Mouse (Mus musculus): Measurements from ENCODE around the gene Ccdc28b.
A peak's percentile ranks its signal among the peaks of the same experiment; 100 is the strongest.

Ccdc28b gene

GRCm38 (mm10) chr4:129622803-129623535, 778 bp downstream of the Ccdc28b start:
- no peak for DNase-seq (ENCODE audit: low read depth, low spot score)

DNA sequence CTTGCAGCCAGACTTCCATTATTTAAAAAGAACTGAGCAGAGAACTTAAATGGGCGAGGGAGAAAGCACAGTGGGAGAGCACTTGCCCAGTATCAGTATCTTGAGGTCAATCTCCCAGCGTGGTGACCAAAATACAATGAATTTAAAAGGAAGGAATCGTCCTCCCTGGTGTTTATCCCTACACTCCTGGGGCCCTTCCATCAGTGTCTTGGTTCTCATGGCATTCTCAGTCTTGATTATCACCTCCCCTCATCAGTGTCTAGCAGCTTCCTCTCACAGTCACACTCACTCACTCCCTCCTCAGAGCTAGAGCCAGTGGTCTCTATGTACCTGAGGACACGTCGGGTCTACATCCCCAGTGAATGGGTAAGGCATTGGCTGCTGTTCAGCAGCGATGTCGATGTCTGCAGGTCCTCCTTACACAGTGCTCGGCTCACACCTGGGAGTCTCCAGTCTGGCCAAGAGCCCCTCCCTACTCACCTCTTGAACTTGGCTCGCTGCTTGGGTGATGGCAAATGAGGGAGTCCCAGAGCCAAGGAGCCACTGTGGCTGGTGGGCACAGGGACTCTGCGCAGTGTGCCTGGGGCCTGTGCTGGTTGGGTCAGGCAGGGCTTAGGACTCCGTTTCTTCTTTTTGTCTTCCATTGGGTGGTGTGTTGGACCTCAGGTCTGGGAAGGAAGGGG, 1.5 kb downstream of the Ccdc28b start:
- DNase-seq (ENCODE audit: low read depth, low spot score), result no peak

- no peak for DNase-seq (ENCODE audit: low read depth, low spot score)
Observed at GRCm38 (mm10) chr4:129621283-129621841, 2.4 kb downstream of the Ccdc28b start.

GRCm38 (mm10) chr4:129620419-129621282, 3.1 kb downstream of the Ccdc28b start:
- DNase-seq (ENCODE audit: low read depth, low spot score), result no peak

DNA sequence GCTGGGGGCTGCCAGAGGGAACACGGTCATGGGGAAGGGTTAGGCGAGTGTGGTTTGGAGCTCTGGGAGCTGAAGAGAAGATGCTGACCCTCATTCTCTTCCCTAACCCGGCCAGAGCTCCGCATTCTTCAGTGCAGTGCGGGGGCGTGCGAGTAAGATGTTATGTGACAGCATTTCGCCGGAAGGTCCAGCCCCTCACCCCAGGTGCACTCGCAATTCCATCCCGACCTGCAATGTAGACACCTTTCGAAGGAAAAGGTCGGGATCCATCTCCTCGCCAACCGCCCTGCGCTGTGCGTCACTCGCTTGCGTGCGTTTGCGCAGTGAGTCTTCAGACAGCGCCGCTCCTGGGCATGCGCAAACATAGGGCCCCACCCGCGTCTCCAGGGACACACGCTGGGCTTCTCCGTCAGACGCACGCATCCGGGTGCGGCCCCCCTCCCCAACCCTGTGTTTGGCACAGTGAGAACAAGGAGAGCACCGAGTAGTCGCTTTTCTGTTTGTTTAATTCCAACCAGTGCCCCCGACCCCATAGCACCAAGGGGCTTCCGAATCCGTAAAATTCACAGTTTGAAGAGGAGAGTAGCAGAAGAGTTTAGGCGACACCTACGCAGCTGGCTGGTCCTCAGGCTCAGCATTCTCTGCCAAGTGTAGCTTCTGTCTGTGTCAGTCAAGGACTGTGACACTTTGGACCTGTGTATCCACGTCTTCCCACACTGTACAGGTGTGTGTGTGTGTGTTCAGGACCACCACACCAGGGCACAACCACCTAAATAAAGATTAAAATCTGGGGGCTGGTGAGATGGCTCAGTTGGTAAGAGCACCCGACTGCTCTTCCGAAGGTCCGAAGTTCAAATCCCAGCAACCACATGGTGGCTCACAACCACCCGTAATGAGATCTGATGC, 4.7 kb downstream of the Ccdc28b start, which contains the start of gene Iqcc:
TSS of gene Iqcc (minus strand) at position 314 of the 906 bp plus-strand sequence.
- peak; percentile 88 for DNase-seq (ENCODE audit: low read depth, low spot score)

GRCm38 (mm10) chr4:129618031-129618430, 5.7 kb downstream of the Ccdc28b start:
- DNase-seq (ENCODE audit: low read depth, low spot score), result no peak

GRCm38 (mm10) chr4:129617121-129617641, 6.6 kb downstream of the Ccdc28b start:
- DNase-seq (ENCODE audit: low read depth, low spot score), result no peak

GRCm38 (mm10) chr4:129616631-129617030, 7.1 kb downstream of the Ccdc28b start:
- DNase-seq (ENCODE audit: low read depth, low spot score), result no peak

DNA sequence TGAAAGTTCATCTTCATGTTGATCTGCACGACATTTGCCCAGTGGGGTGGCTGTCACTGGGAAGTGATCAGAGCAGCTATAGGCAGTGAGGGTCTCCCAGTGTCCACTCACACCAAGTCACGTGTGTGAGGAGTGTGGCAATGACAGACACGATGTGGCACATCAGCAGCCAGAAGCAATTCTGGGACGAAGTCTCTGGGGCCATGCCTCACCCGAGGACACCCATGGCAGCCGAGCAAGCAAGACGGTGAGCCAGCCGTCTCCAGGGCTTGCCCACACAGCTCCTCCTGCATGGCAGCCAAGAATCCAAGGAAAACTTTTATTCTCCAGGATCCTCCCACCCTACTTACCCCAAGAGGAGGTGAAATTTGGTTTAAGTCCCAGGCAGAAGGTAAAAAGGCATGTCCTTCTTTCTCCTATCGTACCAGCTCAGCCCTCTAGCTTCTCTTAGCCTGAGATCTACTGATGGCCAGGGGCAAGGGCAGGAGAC, 7.9 kb downstream of the Ccdc28b start:
- no peak for DNase-seq (ENCODE audit: low read depth, low spot score)

DNA sequence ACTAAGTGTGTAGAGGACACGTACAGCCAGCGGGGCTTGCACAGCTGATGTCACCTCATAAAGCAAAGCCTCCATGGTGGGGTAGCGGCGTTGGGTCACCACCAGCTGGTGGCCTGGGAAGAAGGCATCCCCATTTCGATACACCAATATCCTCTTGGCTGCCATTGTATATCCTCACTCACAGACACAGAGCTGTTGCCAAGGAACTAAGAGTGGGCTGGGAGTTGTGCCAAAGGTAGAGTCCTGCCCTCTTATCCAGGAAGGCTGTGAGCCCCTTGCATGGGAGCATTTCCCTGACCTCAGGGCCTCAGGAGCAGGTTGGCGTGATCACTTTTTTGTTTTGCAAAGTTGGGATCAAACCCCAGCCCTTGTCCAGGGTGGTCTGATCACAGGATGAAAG, 9.7 kb downstream of the Ccdc28b start, which contains the start of gene Dcdc2b:
TSS of gene Dcdc2b (minus strand) at position 165 of the 400 bp plus-strand sequence.
- no peak for DNase-seq (ENCODE audit: low read depth, low spot score)

DNA sequence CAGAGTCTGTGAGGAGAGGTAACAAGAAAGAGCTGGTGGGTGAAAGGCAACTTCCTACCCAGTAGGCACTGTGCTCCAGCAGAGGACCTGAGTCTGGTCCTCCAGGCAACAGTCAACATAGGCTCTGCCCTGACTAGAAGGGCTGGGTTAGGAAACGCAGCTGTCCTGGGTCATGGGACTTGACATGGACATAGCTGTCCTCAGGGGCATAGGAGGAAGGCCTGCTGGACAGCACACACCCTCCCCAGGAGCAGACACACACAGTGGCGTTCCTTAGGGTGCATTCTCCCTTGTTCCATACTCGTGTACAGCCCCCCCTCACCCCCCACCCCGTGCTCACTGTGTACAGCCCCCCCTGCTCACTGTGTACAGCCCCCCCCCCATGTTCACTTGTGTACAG, 13.3 kb downstream of the Ccdc28b start:
- no peak for DNase-seq (ENCODE audit: low read depth, low spot score)

- no peak for DNase-seq (ENCODE audit: low read depth, low spot score)
Observed at GRCm38 (mm10) chr4:129610026-129610425, 13.7 kb downstream of the Ccdc28b start.

DNA sequence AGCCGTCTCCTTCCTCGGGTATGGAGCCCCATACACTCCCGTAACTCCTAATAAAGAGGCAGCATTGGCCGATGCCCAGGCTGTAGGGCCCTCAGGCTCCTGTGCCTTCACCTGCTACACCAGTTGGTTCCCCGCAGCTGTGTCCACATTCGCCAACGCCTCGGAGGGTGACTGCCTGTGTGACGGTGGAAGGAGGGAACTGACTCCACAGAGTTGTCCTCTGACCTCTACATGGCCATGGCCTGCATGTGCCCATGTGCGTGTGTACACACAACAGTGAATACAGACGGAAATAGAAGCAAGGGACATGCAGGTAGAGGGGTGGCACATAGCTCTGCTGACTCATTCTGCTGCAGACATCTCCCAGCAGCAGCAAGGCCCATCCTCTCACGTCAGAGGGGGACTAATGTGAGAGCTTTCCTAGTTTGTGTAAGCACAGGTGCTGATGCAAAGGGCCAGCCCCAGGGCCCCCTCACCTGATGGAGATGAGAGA, 14.6 kb downstream of the Ccdc28b start:
- no peak for DNase-seq (ENCODE audit: low read depth, low spot score)

- DNase-seq (ENCODE audit: low read depth, low spot score), result peak; percentile 50
Observed at GRCm38 (mm10) chr4:129608426-129609025, 15.2 kb downstream of the Ccdc28b start.

GRCm38 (mm10) chr4:129600233-129601158, 23.3 kb downstream of the Ccdc28b start, which contains the start of the genes Eif3i and Tmem234:
Gene Eif3i (minus strand): TSS chr4:129600648.
Gene Tmem234 (plus strand): TSS chr4:129600668.
- DNase-seq (ENCODE audit: low read depth, low spot score), result peak; percentile 73

DNA sequence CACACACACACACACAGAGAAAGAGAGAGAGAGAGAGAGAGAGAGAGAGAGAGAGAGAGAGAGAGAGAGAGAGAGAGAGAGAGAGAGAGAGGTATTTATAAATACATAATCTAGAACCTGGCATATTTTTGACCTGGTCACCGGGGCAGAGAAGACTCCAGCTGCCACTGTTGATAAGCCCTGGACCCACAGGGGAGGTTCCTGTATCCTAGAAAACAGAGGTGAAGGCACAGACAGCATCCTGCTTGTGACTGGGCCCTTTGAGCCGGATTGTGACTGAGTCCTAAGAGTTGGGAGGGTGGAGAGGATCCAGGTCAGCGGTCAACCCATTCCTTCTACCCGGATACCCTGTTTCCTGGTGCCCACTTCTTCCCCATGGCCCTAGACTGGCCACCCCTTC, 34.9 kb downstream of the Ccdc28b start:
- DNase-seq (ENCODE audit: low read depth, low spot score), result no peak

- DNase-seq (ENCODE audit: low read depth, low spot score), result no peak
Observed at GRCm38 (mm10) chr4:129586943-129587342, 36.8 kb downstream of the Ccdc28b start.

GRCm38 (mm10) chr4:129585773-129586172, 38.0 kb downstream of the Ccdc28b start:
- DNase-seq (ENCODE audit: low read depth, low spot score), result no peak
